Mouse (Mus musculus) kidney, embryonic 14.5 days (tissue): Measurements from ENCODE around the gene Glmp. TPM values are rescaled to one million over a fixed set of nuclear protein-coding genes. Genes with fewer than 3 reads are reported as not detected.

Experiments used
- polyA plus RNA-seq: library from polyadenylated mRNA; unstranded; fragments of >200 nt; fragmentation: Nextera tagmentation; extraction: Ambion mirVana; gene quantifications from 2 replicates; pipeline ENCODE4 v1.2.1, GENCODE M21; 2014

The Glmp gene
- polyA plus RNA-seq, 1 experiment from 2014 or later: 138 TPM

Other genes with a start within 250 kb of the Glmp start
- not detected in 2 replicates for gene Ttc24, start 246.7 kb upstream of the Glmp start, polyA plus RNA-seq
- gene Iqgap3, start 243.1 kb upstream of the Glmp start, polyA plus RNA-seq: 15.5 and 20.9 TPM in 2 replicates
- 12.6 and 21.8 TPM in 2 replicates for gene Mef2d, start 182.7 kb upstream of the Glmp start, polyA plus RNA-seq
- 2.2 and 3.7 TPM in 2 replicates for gene Rhbg, start 70.3 kb upstream of the Glmp start, polyA plus RNA-seq
- 0.79 TPM in 1 of 2 replicates, not detected in the other for gene Gm38392, start 37.8 kb upstream of the Glmp start, polyA plus RNA-seq
- 15.4 and 20.0 TPM in 2 replicates for gene Tsacc, start 28.0 kb upstream of the Glmp start, polyA plus RNA-seq
- gene Cct3, start 27.9 kb upstream of the Glmp start, polyA plus RNA-seq: 603 and 679 TPM in 2 replicates
- gene Tmem79, start 11.1 kb downstream of the Glmp start, polyA plus RNA-seq: 3.4 and 5.5 TPM in 2 replicates
- 36.5 and 47.4 TPM in 2 replicates for gene Smg5, start 11.2 kb downstream of the Glmp start, polyA plus RNA-seq
- gene Paqr6, start 39.6 kb downstream of the Glmp start, polyA plus RNA-seq: 7.9 and 8.5 TPM in 2 replicates
- 0.28 TPM in 1 of 2 replicates, not detected in the other for gene Bglap3, start 47.7 kb downstream of the Glmp start, polyA plus RNA-seq
- not detected in 2 replicates for gene Bglap2, start 53.7 kb downstream of the Glmp start, polyA plus RNA-seq
- 0.57 TPM in 1 of 2 replicates, not detected in the other for gene Bglap, start 59.4 kb downstream of the Glmp start, polyA plus RNA-seq
- gene Pmf1, start 85.3 kb downstream of the Glmp start, polyA plus RNA-seq: 169 and 181 TPM in 2 replicates
- 13.1 and 19.4 TPM in 2 replicates for gene Slc25a44, start 100.1 kb downstream of the Glmp start, polyA plus RNA-seq
- 5.7 and 10.0 TPM in 2 replicates for gene Sema4a, start 136.2 kb downstream of the Glmp start, polyA plus RNA-seq
- 41.6 and 55.7 TPM in 2 replicates for gene Lmna, start 184.9 kb downstream of the Glmp start, polyA plus RNA-seq
- 31.6 and 32.2 TPM in 2 replicates for gene Mex3a, start 207.4 kb downstream of the Glmp start, polyA plus RNA-seq
- 14.2 and 16.7 TPM in 2 replicates for gene Rab25, start 223.3 kb downstream of the Glmp start, polyA plus RNA-seq
- 81.7 and 165 TPM in 2 replicates for gene Lamtor2, start 228.1 kb downstream of the Glmp start, polyA plus RNA-seq
- 51.4 and 73.4 TPM in 2 replicates for gene Ubqln4, start 228.7 kb downstream of the Glmp start, polyA plus RNA-seq